Mouse (Mus musculus) intestine, embryonic 15.5 days (tissue): ENCODE measurements around the gene Ttc9b. TPM values are rescaled to one million over a fixed set of nuclear protein-coding genes. Genes with fewer than 3 reads are reported as not detected.

ENCODE experiments used
- ATAC-seq: fragments of 200-750 bp; cut with Nextera tagmentation; 2 replicates; pipeline ENCODE4 v1.8.0; 2017; ENCODE audit warnings: moderate TSS enrichment, moderate library complexity
- H3K27ac ChIP-seq: fragments of 300-500 bp; sonication (generic); 2 replicates; pipeline ENCODE4 v1.5.1; 2015; ENCODE audit warnings: mild to moderate bottlenecking, inconsistent platforms
- H3K27me3 ChIP-seq: fragments of 300-500 bp; sonication (generic); replicated peaks from 2 replicates; pipeline ENCODE4 v1.6.1; 2015; ENCODE audit warnings: inconsistent platforms
- H3K36me3 ChIP-seq: fragments of 300-500 bp; sonication (generic); 2 replicates; pipeline ENCODE4 v1.6.1; 2015; ENCODE audit warnings: inconsistent platforms
- H3K4me1 ChIP-seq: fragments of 300-500 bp; sonication (generic); replicated peaks from 2 replicates; pipeline ENCODE4 v1.6.1; 2015; ENCODE audit warnings: inconsistent platforms
- H3K4me2 ChIP-seq: fragments of 300-500 bp; sonication (generic); replicated peaks from 2 replicates; pipeline ENCODE4 v1.6.1; 2015; ENCODE audit warnings: mild to moderate bottlenecking, inconsistent platforms
- H3K4me3 ChIP-seq: fragments of 300-500 bp; sonication (generic); replicated peaks from 2 replicates; pipeline ENCODE4 v1.5.1; 2015; ENCODE audit warnings: inconsistent platforms
- H3K9ac ChIP-seq: fragments of 300-500 bp; sonication (generic); 2 replicates; pipeline ENCODE4 v1.6.1; 2015; ENCODE audit warnings: inconsistent platforms
- H3K9me3 ChIP-seq: fragments of 300-500 bp; sonication (generic); 2 replicates; pipeline ENCODE4 v1.6.1; 2016; ENCODE audit warnings: inconsistent platforms
- WGBS: fragments of 180-500 bp; shearing (Covaris S2); methylation state at CpG from one replicate; pipeline ENCODE4 v1.1.7; 2015; 5-methylcytosine and 5-hydroxymethylcytosine counted together
- polyA plus RNA-seq: library from polyadenylated mRNA; unstranded; fragments of >200 nt; fragmentation: Nextera tagmentation; extraction: Ambion mirVana; gene quantifications from 2 replicates; pipeline ENCODE4 v1.2.1, GENCODE M21; 2015

The Ttc9b gene
- polyA plus RNA-seq, 1 experiment from 2014 or later = 2.3 TPM

- under 1% methylated on average over 38 of the region's 38 CpGs for whole genome bisulfite sequencing
- peaks cover 15% of the 10 kb centered on the region for H3K4me1 ChIP-seq
- H3K36me3 ChIP-seq = no peaks in the 10 kb centered on the region
- H3K27ac ChIP-seq = peak overlapping the region; percentile 90; the same call in 1 of the 2 replicates
- H3K27me3 ChIP-seq = no peaks in the 10 kb centered on the region
- H3K9me3 ChIP-seq = no peaks in the 10 kb centered on the region
- peak overlapping the region; percentile 62 for H3K4me3 ChIP-seq
- peak overlapping the region; percentile 99 for H3K4me2 ChIP-seq
- ATAC-seq = peak; percentile 83
- peak overlapping the region; percentile 90 for H3K9ac ChIP-seq
These were observed 20.4 kb downstream of the Ttc9b start for GRCm38 (mm10) chr7:27674195-27674521.

GRCm38 (mm10) chr7:27674522-27675221 is 21.0 kb downstream of the Ttc9b start, which contains the start of gene Map3k10:
TSS of gene Map3k10 (minus strand) at chr7:27674598.
- Histone ChIP-seq H3K9ac (peak within 1 kb of the TSS; percentile 90), H3K4me1 (peaks cover 15% of the 10 kb centered on the region), H3K9me3 (no peaks in the 10 kb centered on the region), H3K4me2 (peak within 1 kb of the TSS; percentile 99), H3K36me3 (no peaks in the 10 kb centered on the region), H3K27ac (peak within 1 kb of the TSS; percentile 90), H3K27me3 (no peaks in the 10 kb centered on the region), H3K4me3 (peak within 1 kb of the TSS; percentile 62)
- WGBS = 0% methylated on average over 31 of the region's 31 CpGs
- ATAC-seq = peak; percentile 99

- no peak for ATAC-seq
- 24% methylated on average over 14 of the region's 14 CpGs for WGBS
- Histone ChIP-seq H3K4me3 (peak overlapping the region; percentile 62), H3K27me3 (no peaks in the 10 kb centered on the region), H3K9ac (peak overlapping the region; percentile 90; the same call in 1 of the 2 replicates), H3K9me3 (no peaks in the 10 kb centered on the region), H3K4me1 (peaks cover 15% of the 10 kb centered on the region), H3K4me2 (peak overlapping the region; percentile 99), H3K27ac (no peak overlapping the region), H3K36me3 (no peaks in the 10 kb centered on the region)
These were observed 21.5 kb downstream of the Ttc9b start for GRCm38 (mm10) chr7:27675222-27675612.

- no peak for ATAC-seq
- 38% methylated on average over 2 of the region's 2 CpGs for WGBS
- Histone ChIP-seq H3K9ac (no peak overlapping the region), H3K4me2 (no peak overlapping the region), H3K9me3 (no peaks in the 10 kb centered on the region), H3K4me3 (no peak overlapping the region), H3K27ac (no peak overlapping the region), H3K36me3 (no peaks in the 10 kb centered on the region), H3K4me1 (peaks cover 2% of the 10 kb centered on the region), H3K27me3 (no peaks in the 10 kb centered on the region)
These were observed 29.5 kb downstream of the Ttc9b start for GRCm38 (mm10) chr7:27683218-27683617.

GRCm38 (mm10) chr7:27685220-27685619 is 31.5 kb downstream of the Ttc9b start:
- Histone ChIP-seq H3K4me3 (no peak overlapping the region), H3K9ac (no peak overlapping the region), H3K36me3 (no peaks in the 10 kb centered on the region), H3K27ac (no peak overlapping the region), H3K4me1 (peaks cover 9% of the 10 kb centered on the region), H3K4me2 (no peak overlapping the region), H3K27me3 (no peaks in the 10 kb centered on the region), H3K9me3 (no peaks in the 10 kb centered on the region)
- no peak for ATAC-seq
- 42% methylated on average over 5 of the region's 5 CpGs for WGBS

GRCm38 (mm10) chr7:27685681-27686080 is 32.0 kb downstream of the Ttc9b start:
- 2% methylated on average over 6 of the region's 6 CpGs for WGBS
- Histone ChIP-seq H3K4me1 (peaks cover 9% of the 10 kb centered on the region), H3K4me3 (no peak overlapping the region), H3K27ac (no peak overlapping the region), H3K9me3 (no peaks in the 10 kb centered on the region), H3K4me2 (no peak overlapping the region), H3K27me3 (no peaks in the 10 kb centered on the region), H3K36me3 (no peaks in the 10 kb centered on the region), H3K9ac (no peak overlapping the region)
- no peak for ATAC-seq

GRCm38 (mm10) chr7:27687043-27687442 is 33.3 kb downstream of the Ttc9b start:
- no peaks in the 10 kb centered on the region for H3K36me3 ChIP-seq
- no peaks in the 10 kb centered on the region for H3K27me3 ChIP-seq
- ATAC-seq = no peak
- no peak overlapping the region for H3K9ac ChIP-seq
- H3K4me3 ChIP-seq = no peak overlapping the region
- no peak overlapping the region for H3K27ac ChIP-seq
- 88% methylated on average over 1 of the region's 1 CpGs for WGBS
- no peak overlapping the region for H3K4me2 ChIP-seq
- no peaks in the 10 kb centered on the region for H3K9me3 ChIP-seq
- H3K4me1 ChIP-seq = peaks cover 9% of the 10 kb centered on the region

- no peak for ATAC-seq
- Histone ChIP-seq H3K27ac (no peak overlapping the region), H3K4me3 (no peak overlapping the region; the same call in 1 of the 2 replicates), H3K4me1 (peaks cover 9% of the 10 kb centered on the region), H3K9me3 (no peaks in the 10 kb centered on the region), H3K27me3 (no peaks in the 10 kb centered on the region), H3K9ac (no peak overlapping the region), H3K4me2 (peak overlapping the region; percentile 69), H3K36me3 (no peaks in the 10 kb centered on the region)
- 65% methylated on average over 3 of the region's 3 CpGs for WGBS
These were observed 34.1 kb downstream of the Ttc9b start for GRCm38 (mm10) chr7:27687836-27688235.

- WGBS = 35% methylated on average over 14 of the region's 14 CpGs
- peak overlapping the region; percentile 52; the same call in 1 of the 2 replicates for H3K27ac ChIP-seq
- peak overlapping the region; percentile 45 for H3K4me3 ChIP-seq
- no peak for ATAC-seq
- H3K9me3 ChIP-seq = no peaks in the 10 kb centered on the region
- H3K4me2 ChIP-seq = peak overlapping the region; percentile 69
- H3K36me3 ChIP-seq = no peaks in the 10 kb centered on the region
- no peaks in the 10 kb centered on the region for H3K27me3 ChIP-seq
- H3K9ac ChIP-seq = peak overlapping the region; percentile 60
- H3K4me1 ChIP-seq = peaks cover 9% of the 10 kb centered on the region
These were observed 34.6 kb downstream of the Ttc9b start for GRCm38 (mm10) chr7:27688246-27688788.

- H3K4me3 ChIP-seq = peak within 1 kb of the TSS; percentile 45
- H3K36me3 ChIP-seq = no peaks in the 10 kb centered on the region
- peak within 1 kb of the TSS; percentile 52 for H3K27ac ChIP-seq
- peak within 1 kb of the TSS; percentile 60 for H3K9ac ChIP-seq
- peak; percentile 99 for ATAC-seq
- H3K9me3 ChIP-seq = no peaks in the 10 kb centered on the region
- peak within 1 kb of the TSS; percentile 69 for H3K4me2 ChIP-seq
- 2% methylated on average over 19 of the region's 19 CpGs for WGBS
- peaks cover 9% of the 10 kb centered on the region for H3K4me1 ChIP-seq
- H3K27me3 ChIP-seq = no peaks in the 10 kb centered on the region
These were observed 35.3 kb downstream of the Ttc9b start, which contains the start of gene Zfp607b for GRCm38 (mm10) chr7:27688815-27689612. TSS of gene Zfp607b (plus strand) at chr7:27689340.

GRCm38 (mm10) chr7:27691076-27691475 is 37.4 kb downstream of the Ttc9b start:
- no peaks in the 10 kb centered on the region for H3K36me3 ChIP-seq
- no peak overlapping the region for H3K9ac ChIP-seq
- ATAC-seq = no peak
- H3K9me3 ChIP-seq = no peaks in the 10 kb centered on the region
- no peak overlapping the region for H3K27ac ChIP-seq
- H3K4me1 ChIP-seq = peaks cover 9% of the 10 kb centered on the region
- no peak overlapping the region for H3K4me2 ChIP-seq
- H3K27me3 ChIP-seq = no peaks in the 10 kb centered on the region
- no peak overlapping the region for H3K4me3 ChIP-seq
- 49% methylated on average over 5 of the region's 5 CpGs for WGBS

- no peak overlapping the region for H3K4me3 ChIP-seq
- 56% methylated on average over 3 of the region's 3 CpGs for WGBS
- H3K9me3 ChIP-seq = no peaks in the 10 kb centered on the region
- H3K4me2 ChIP-seq = no peak overlapping the region
- H3K4me1 ChIP-seq = no peaks in the 10 kb centered on the region
- no peak overlapping the region for H3K9ac ChIP-seq
- ATAC-seq = no peak
- H3K27ac ChIP-seq = no peak overlapping the region
- no peaks in the 10 kb centered on the region for H3K36me3 ChIP-seq
- H3K27me3 ChIP-seq = no peaks in the 10 kb centered on the region
These were observed 43.0 kb downstream of the Ttc9b start for GRCm38 (mm10) chr7:27696711-27697110.
